Mouse (Mus musculus) lung, embryonic 15.5 days (tissue): ENCODE measurements around the gene Kcnip3. TPM values are rescaled to one million over a fixed set of nuclear protein-coding genes. Genes with fewer than 3 reads are reported as not detected.

ENCODE experiments used
- ATAC-seq: fragments of 200-750 bp; cut with Nextera tagmentation; 2 replicates; pipeline ENCODE4 v1.8.0; 2017; ENCODE audit warnings: moderate number of reproducible peaks, borderline replicate concordance; ENCODE audit not compliant: low FRiP score, low TSS enrichment; ENCODE audit errors: extremely low read depth
- H3K27ac ChIP-seq: fragments of 300-500 bp; sonication (generic); 2 replicates; pipeline ENCODE4 v1.5.1; 2015; ENCODE audit warnings: moderate library complexity, mild to moderate bottlenecking, inconsistent platforms
- H3K27me3 ChIP-seq: fragments of 300-500 bp; sonication (generic); 2 replicates; pipeline ENCODE4 v1.6.1; 2015; ENCODE audit warnings: inconsistent platforms
- H3K36me3 ChIP-seq: fragments of 300-500 bp; sonication (generic); 2 replicates; pipeline ENCODE4 v1.6.1; 2015; ENCODE audit warnings: inconsistent platforms
- H3K4me1 ChIP-seq: fragments of 300-500 bp; sonication (generic); 2 replicates; pipeline ENCODE4 v1.6.1; 2015; ENCODE audit warnings: inconsistent platforms
- H3K4me2 ChIP-seq: fragments of 300-500 bp; sonication (generic); 2 replicates; pipeline ENCODE4 v1.6.1; 2015; ENCODE audit warnings: inconsistent platforms, mild to moderate bottlenecking, moderate library complexity
- H3K4me3 ChIP-seq: fragments of 300-500 bp; sonication (generic); 2 replicates; pipeline ENCODE4 v1.5.1; 2015; ENCODE audit warnings: mild to moderate bottlenecking, inconsistent platforms
- H3K9ac ChIP-seq: fragments of 300-500 bp; sonication (generic); 2 replicates; pipeline ENCODE4 v1.6.1; 2015; ENCODE audit warnings: inconsistent platforms
- H3K9me3 ChIP-seq: fragments of 300-500 bp; sonication (generic); 2 replicates; pipeline ENCODE4 v1.6.1; 2016; ENCODE audit warnings: inconsistent platforms
- WGBS: fragments of 180-500 bp; shearing (Covaris S2); methylation state at CpG from one replicate; pipeline ENCODE4 v1.1.7; 2015; 5-methylcytosine and 5-hydroxymethylcytosine counted together
- polyA plus RNA-seq: library from polyadenylated mRNA; unstranded; fragments of >200 nt; fragmentation: Nextera tagmentation; extraction: Ambion mirVana; gene quantifications from 2 replicates; pipeline ENCODE4 v1.2.1, GENCODE M21; 2015

Kcnip3 gene
- polyA plus RNA-seq = 2.5 and 3.1 TPM in 2 replicates

DNA sequence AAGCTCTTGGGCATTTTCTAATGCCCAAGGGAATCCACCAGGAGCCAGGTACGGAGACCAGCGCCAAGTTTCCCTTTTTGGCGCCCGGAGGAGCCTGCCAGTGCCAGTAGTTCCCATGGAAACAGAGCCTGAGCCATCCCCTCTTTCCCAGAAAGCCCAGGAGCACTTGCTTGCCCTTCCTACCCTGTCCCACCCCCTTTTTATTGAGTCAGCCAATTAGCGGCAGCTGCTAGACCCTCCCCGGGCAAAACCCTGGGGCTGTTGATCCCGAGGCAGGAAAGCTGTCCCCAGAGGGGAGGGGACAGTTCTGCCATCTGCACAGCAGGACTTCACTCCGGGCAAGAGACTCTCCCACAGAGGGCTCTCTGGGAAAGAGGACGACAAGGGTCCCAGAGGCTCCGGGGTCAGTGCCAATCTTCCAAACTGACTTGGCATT lies at the start of gene Kcnip3:
Gene Kcnip3, minus strand, starts transcription at position 89 of the 436 bp plus-strand sequence.
- ATAC-seq = peak; percentile 37; the same call in 1 of the 2 replicates
- WGBS = 6% methylated on average over 10 of the region's 10 CpGs

DNA sequence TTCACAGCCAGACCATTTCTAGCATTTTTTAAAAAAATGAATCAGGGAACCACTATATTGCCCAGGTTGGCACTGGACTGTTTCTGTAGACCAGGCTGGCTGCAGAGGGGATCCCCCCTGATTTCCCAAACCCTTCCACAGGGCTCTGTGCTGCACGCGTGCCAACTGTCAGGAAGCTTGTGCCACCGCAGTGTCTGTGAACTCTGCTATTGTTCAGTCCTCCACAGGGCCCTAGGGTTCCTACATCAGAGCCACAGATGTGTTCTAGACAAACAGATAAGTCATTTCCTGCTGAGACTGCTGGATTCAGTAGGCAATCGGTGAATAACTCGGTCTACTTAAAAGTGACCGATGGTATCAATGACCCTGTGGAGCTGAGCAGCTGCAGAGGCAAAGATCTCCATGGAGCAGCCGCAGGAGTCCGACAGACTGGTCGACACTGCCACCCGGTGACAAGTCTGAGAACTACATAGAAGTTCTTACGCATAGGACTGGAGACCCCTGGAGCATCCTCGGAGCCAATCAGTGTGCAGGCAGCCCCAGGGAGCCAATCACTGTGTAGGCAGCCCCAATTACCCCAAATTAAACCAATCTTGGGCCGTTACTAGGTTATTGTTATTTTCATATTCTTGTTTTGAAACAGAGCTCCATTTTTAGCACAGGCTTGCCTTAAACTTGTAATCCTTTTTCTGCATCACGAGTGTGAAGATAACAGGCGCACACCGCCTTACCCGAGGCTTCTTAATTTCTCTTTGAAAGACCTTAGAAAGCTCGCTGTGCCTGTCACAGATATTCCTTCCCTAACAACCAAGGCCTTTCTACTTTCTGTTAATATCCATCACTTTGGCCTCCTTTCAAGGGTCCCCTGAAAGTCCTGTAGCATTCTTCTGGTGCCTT lies 37.4 kb upstream of the Kcnip3 start:
- peak; percentile 99 for ATAC-seq
- Histone ChIP-seq H3K9ac (no peak overlapping the region), H3K4me2 (peak overlapping the region; percentile 37), H3K36me3 (no peaks in the 10 kb centered on the region), H3K27me3 (no peaks in the 10 kb centered on the region; the same call in 1 of the 2 replicates), H3K9me3 (no peaks in the 10 kb centered on the region), H3K4me1 (peaks cover 3% of the 10 kb centered on the region; the same call in 1 of the 2 replicates), H3K27ac (no peak overlapping the region), H3K4me3 (peak overlapping the region; percentile 8)
- WGBS = 18% methylated on average over 18 of the region's 18 CpGs

More for the DNA sequence above, at the start of gene Kcnip3:
- Histone ChIP-seq H3K4me2 (peak within 1 kb of the TSS; percentile 56), H3K9me3 (no peaks in the 10 kb centered on the region), H3K27me3 (no peaks in the 10 kb centered on the region), H3K4me3 (peak within 1 kb of the TSS; percentile 34), H3K27ac (peak within 1 kb of the TSS; percentile 45; the same call in 1 of the 2 replicates), H3K9ac (0 out of 2 replicates have a peak within 1 kb of the TSS, but pooled peaks have one; percentile 29), H3K4me1 (peaks cover 28% of the 10 kb centered on the region), H3K36me3 (no peaks in the 10 kb centered on the region)

DNA sequence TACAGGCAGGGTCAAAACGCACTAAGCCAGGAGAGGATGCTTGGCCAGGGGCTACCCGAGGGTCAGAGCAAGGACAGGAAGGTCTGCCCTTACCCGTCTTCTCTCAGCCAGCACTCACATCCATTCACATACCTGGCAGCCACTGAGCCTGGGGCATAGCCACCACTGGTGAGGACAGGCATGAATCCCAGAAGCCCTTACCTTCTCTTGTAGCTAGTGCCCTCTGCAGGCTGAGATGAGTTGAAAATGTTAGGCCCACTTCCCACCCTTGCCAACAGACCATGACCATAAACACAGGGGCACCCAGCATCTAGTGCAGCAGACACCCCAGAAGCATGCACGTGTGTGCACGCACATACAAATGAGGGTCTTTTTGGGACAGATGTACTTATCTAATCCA lies 29.2 kb upstream of the Kcnip3 start:
- H3K4me1 ChIP-seq = no peaks in the 10 kb centered on the region
- no peak overlapping the region for H3K4me3 ChIP-seq
- H3K27me3 ChIP-seq = no peaks in the 10 kb centered on the region
- 44% methylated on average over 5 of the region's 5 CpGs for WGBS
- H3K4me2 ChIP-seq = no peak overlapping the region
- no peak overlapping the region for H3K27ac ChIP-seq
- H3K36me3 ChIP-seq = no peaks in the 10 kb centered on the region
- no peaks in the 10 kb centered on the region for H3K9me3 ChIP-seq
- H3K9ac ChIP-seq = no peak overlapping the region
- no peak for ATAC-seq

DNA sequence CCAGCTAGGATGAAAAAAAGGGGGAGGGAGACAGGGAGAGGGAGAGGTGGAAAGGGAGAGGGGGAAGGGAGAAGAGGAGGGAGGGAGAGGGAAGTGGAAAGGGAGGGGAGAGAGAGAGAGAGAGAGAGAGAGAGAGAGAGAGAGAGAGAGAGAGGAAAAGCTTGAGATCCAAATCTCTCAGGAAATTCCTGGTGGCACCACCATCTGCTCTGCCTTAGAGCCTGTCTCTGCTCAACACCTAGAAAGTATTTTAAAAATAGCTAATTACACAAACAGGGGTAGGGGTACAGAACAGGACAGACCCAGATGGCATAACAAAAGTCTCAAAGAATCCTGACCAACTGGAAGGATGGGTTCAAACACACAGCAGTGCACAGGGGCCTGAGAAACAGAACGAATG lies 28.6 kb upstream of the Kcnip3 start:
- no peaks in the 10 kb centered on the region for H3K27me3 ChIP-seq
- H3K4me2 ChIP-seq = no peak overlapping the region
- no peak overlapping the region for H3K4me3 ChIP-seq
- no peaks in the 10 kb centered on the region for H3K9me3 ChIP-seq
- no peak overlapping the region for H3K27ac ChIP-seq
- no peak for ATAC-seq
- H3K4me1 ChIP-seq = no peaks in the 10 kb centered on the region
- H3K9ac ChIP-seq = no peak overlapping the region
- H3K36me3 ChIP-seq = no peaks in the 10 kb centered on the region
- WGBS = 50% methylated on average over 1 of the region's 1 CpGs

- no peak for ATAC-seq
- Histone ChIP-seq H3K9me3 (no peaks in the 10 kb centered on the region), H3K4me2 (no peak overlapping the region), H3K27ac (no peak overlapping the region), H3K4me1 (no peaks in the 10 kb centered on the region), H3K9ac (no peak overlapping the region), H3K27me3 (no peaks in the 10 kb centered on the region), H3K4me3 (no peak overlapping the region), H3K36me3 (no peaks in the 10 kb centered on the region)
These were observed 27.8 kb upstream of the Kcnip3 start for GRCm38 (mm10) chr2:127549711-127550110.

DNA sequence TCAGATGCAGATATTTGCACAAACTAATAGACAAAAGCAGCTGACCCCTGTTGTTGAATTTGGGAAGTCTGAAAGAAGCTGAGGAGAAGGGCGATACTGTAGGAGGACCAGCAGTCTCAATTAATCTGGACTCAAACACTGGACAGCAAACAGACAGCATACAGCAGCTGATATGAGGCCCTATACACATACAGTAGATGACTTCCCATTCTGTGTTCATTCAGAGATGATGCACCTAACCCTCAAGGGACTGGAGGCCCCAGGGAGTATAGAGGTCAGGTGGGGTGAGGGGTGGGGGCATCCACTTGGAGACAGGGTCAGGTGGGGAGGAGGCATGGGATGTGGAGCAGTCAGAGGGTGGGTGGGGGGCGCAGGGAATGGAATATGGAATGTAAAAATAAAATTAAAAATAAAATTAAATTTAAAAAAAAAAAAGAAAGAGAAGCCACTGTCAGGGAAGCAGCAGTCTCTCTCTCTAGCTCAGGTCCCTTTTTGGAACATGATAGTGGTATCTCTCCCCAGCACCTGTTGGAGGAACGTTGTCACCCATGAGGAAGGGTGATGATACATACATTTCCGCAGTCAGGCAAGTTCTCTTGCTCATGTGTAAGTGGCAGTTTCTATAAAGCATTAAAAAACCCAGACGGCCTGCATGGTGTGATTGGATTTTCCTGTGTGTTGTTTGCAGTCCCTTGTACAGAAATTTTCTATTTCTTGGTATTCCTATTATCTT lies 26.6 kb upstream of the Kcnip3 start:
- no peak overlapping the region for H3K4me3 ChIP-seq
- no peak overlapping the region for H3K4me2 ChIP-seq
- no peaks in the 10 kb centered on the region; the same call in 1 of the 2 replicates for H3K27me3 ChIP-seq
- H3K9me3 ChIP-seq = no peaks in the 10 kb centered on the region
- 65% methylated on average over 5 of the region's 5 CpGs for WGBS
- H3K9ac ChIP-seq = no peak overlapping the region
- H3K4me1 ChIP-seq = no peaks in the 10 kb centered on the region
- H3K27ac ChIP-seq = no peak overlapping the region
- no peaks in the 10 kb centered on the region for H3K36me3 ChIP-seq
- no peak for ATAC-seq

GRCm38 (mm10) chr2:127541697-127542096 lies 19.8 kb upstream of the Kcnip3 start:
- Histone ChIP-seq H3K27ac (no peak overlapping the region), H3K4me1 (peaks cover 8% of the 10 kb centered on the region; the same call in 1 of the 2 replicates), H3K9ac (no peak overlapping the region), H3K36me3 (no peaks in the 10 kb centered on the region), H3K4me2 (no peak overlapping the region), H3K4me3 (no peak overlapping the region), H3K27me3 (peaks cover 47% of the 10 kb centered on the region), H3K9me3 (no peaks in the 10 kb centered on the region)
- ATAC-seq = no peak
- 78% methylated on average over 2 of the region's 2 CpGs for whole genome bisulfite sequencing

GRCm38 (mm10) chr2:127541185-127541584 lies 19.3 kb upstream of the Kcnip3 start, which contains the start of gene Prom2:
Gene Prom2 (minus strand): TSS chr2:127541467.
- H3K36me3 ChIP-seq = no peaks in the 10 kb centered on the region
- no peak within 1 kb of the TSS for H3K27ac ChIP-seq
- no peaks in the 10 kb centered on the region for H3K9me3 ChIP-seq
- H3K4me3 ChIP-seq = peak within 1 kb of the TSS; percentile 27
- H3K27me3 ChIP-seq = peaks cover 47% of the 10 kb centered on the region
- H3K4me2 ChIP-seq = peak within 1 kb of the TSS; percentile 51
- 4% methylated on average over 29 of the region's 29 CpGs for WGBS
- H3K4me1 ChIP-seq = peaks cover 8% of the 10 kb centered on the region; the same call in 1 of the 2 replicates
- ATAC-seq = peak; percentile 40; the same call in 1 of the 2 replicates
- H3K9ac ChIP-seq = 0 out of 2 replicates have a peak within 1 kb of the TSS, but pooled peaks have one; percentile 19

- 21% methylated on average over 4 of the region's 4 CpGs for WGBS
- H3K27me3 ChIP-seq = peaks cover 47% of the 10 kb centered on the region
- no peak overlapping the region for H3K27ac ChIP-seq
- no peak for ATAC-seq
- H3K9ac ChIP-seq = no peak overlapping the region
- H3K36me3 ChIP-seq = no peaks in the 10 kb centered on the region
- no peak overlapping the region for H3K4me3 ChIP-seq
- no peak overlapping the region for H3K4me2 ChIP-seq
- no peaks in the 10 kb centered on the region for H3K9me3 ChIP-seq
- peaks cover 8% of the 10 kb centered on the region; the same call in 1 of the 2 replicates for H3K4me1 ChIP-seq
These were observed 17.6 kb upstream of the Kcnip3 start for GRCm38 (mm10) chr2:127539494-127539893.

- H3K4me3 ChIP-seq = no peak overlapping the region
- no peak for ATAC-seq
- no peaks in the 10 kb centered on the region for H3K36me3 ChIP-seq
- no peak overlapping the region for H3K27ac ChIP-seq
- 50% methylated on average over 3 of the region's 3 CpGs for WGBS
- peaks cover 42% of the 10 kb centered on the region for H3K27me3 ChIP-seq
- no peaks in the 10 kb centered on the region for H3K9me3 ChIP-seq
- H3K9ac ChIP-seq = no peak overlapping the region
- H3K4me1 ChIP-seq = peaks cover 8% of the 10 kb centered on the region; the same call in 1 of the 2 replicates
- no peak overlapping the region for H3K4me2 ChIP-seq
These were observed 15.7 kb upstream of the Kcnip3 start for GRCm38 (mm10) chr2:127537548-127537947.

GRCm38 (mm10) chr2:127535363-127535762 lies 13.5 kb upstream of the Kcnip3 start:
- Histone ChIP-seq H3K4me2 (no peak overlapping the region), H3K9ac (no peak overlapping the region), H3K27ac (no peak overlapping the region), H3K36me3 (no peaks in the 10 kb centered on the region), H3K4me1 (no peaks in the 10 kb centered on the region), H3K9me3 (no peaks in the 10 kb centered on the region), H3K4me3 (no peak overlapping the region), H3K27me3 (peaks cover 20% of the 10 kb centered on the region)
- 67% methylated on average over 9 of the region's 9 CpGs for WGBS
- no peak for ATAC-seq
